Mouse (Mus musculus): ENCODE results near the gene Ttc7b. TPM values are rescaled to one million over a fixed set of nuclear protein-coding genes. Genes with fewer than 3 reads are reported as not detected.

Ttc7b gene
- polyA plus RNA-seq, 1 experiment: 26.1 TPM

GRCm38 (mm10) chr12:100343554-100343953 lies 177.1 kb downstream of the Ttc7b start:
- TF ChIP-seq CTCF (IDR thresholded peaks at IDR 0.05; ENCODE audit: borderline replicate concordance, insufficient read depth, low read length) (no peak), POLR2A (IDR thresholded peaks at IDR 0.05; ENCODE audit: low read depth, low read length) (no peak)
- Histone ChIP-seq H3K27ac (ENCODE audit: insufficient read depth, low read length) (no peak overlapping the region), H3K4me3 (ENCODE audit: insufficient read depth, low read length) (no peak overlapping the region), H3K4me1 (ENCODE audit: control insufficient read depth, insufficient read depth, low read length) (no peaks in the 10 kb centered on the region)

GRCm38 (mm10) chr12:100341614-100342013 lies 179.0 kb downstream of the Ttc7b start:
- Histone ChIP-seq H3K4me3 (ENCODE audit: insufficient read depth, low read length) (no peak overlapping the region), H3K4me1 (ENCODE audit: control insufficient read depth, insufficient read depth, low read length) (peaks cover 5% of the 10 kb centered on the region; the same call in 1 of the 2 replicates), H3K27ac (ENCODE audit: insufficient read depth, low read length) (no peak overlapping the region)
- TF ChIP-seq CTCF (IDR thresholded peaks at IDR 0.05; ENCODE audit: borderline replicate concordance, insufficient read depth, low read length) (no peak), POLR2A (IDR thresholded peaks at IDR 0.05; ENCODE audit: low read depth, low read length) (no peak)

GRCm38 (mm10) chr12:100340901-100341460 lies 179.6 kb downstream of the Ttc7b start:
- peaks cover 5% of the 10 kb centered on the region; the same call in 1 of the 2 replicates for H3K4me1 ChIP-seq (ENCODE audit: control insufficient read depth, insufficient read depth, low read length)
- H3K27ac ChIP-seq (ENCODE audit: insufficient read depth, low read length): no peak overlapping the region
- TF ChIP-seq POLR2A (IDR thresholded peaks at IDR 0.05; ENCODE audit: low read depth, low read length) (no peak), CTCF (IDR thresholded peaks at IDR 0.05; ENCODE audit: borderline replicate concordance, insufficient read depth, low read length) (no peak)
- no peak overlapping the region for H3K4me3 ChIP-seq (ENCODE audit: insufficient read depth, low read length)

- peaks cover 5% of the 10 kb centered on the region; the same call in 1 of the 2 replicates for H3K4me1 ChIP-seq (ENCODE audit: control insufficient read depth, insufficient read depth, low read length)
- TF ChIP-seq CTCF (IDR thresholded peaks at IDR 0.05; ENCODE audit: borderline replicate concordance, insufficient read depth, low read length): no peak
- no peak for TF ChIP-seq POLR2A (IDR thresholded peaks at IDR 0.05; ENCODE audit: low read depth, low read length)
- no peak overlapping the region for H3K27ac ChIP-seq (ENCODE audit: insufficient read depth, low read length)
- no peak overlapping the region for H3K4me3 ChIP-seq (ENCODE audit: insufficient read depth, low read length)
Measured at GRCm38 (mm10) chr12:100338055-100338454, 182.6 kb downstream of the Ttc7b start.

GRCm38 (mm10) chr12:100337351-100338018 lies 183.1 kb downstream of the Ttc7b start:
- no peak overlapping the region for H3K27ac ChIP-seq (ENCODE audit: insufficient read depth, low read length)
- no peak overlapping the region for H3K4me3 ChIP-seq (ENCODE audit: insufficient read depth, low read length)
- peaks cover 5% of the 10 kb centered on the region; the same call in 1 of the 2 replicates for H3K4me1 ChIP-seq (ENCODE audit: control insufficient read depth, insufficient read depth, low read length)
- TF ChIP-seq POLR2A (IDR thresholded peaks at IDR 0.05; ENCODE audit: low read depth, low read length) (no peak), CTCF (IDR thresholded peaks at IDR 0.05; ENCODE audit: borderline replicate concordance, insufficient read depth, low read length) (peak; percentile 44; the same call in 1 of the 2 replicates)

- peaks cover 5% of the 10 kb centered on the region; the same call in 1 of the 2 replicates for H3K4me1 ChIP-seq (ENCODE audit: control insufficient read depth, insufficient read depth, low read length)
- no peak overlapping the region for H3K4me3 ChIP-seq (ENCODE audit: insufficient read depth, low read length)
- TF ChIP-seq CTCF (IDR thresholded peaks at IDR 0.05; ENCODE audit: borderline replicate concordance, insufficient read depth, low read length) (no peak), POLR2A (IDR thresholded peaks at IDR 0.05; ENCODE audit: low read depth, low read length) (no peak)
- no peak overlapping the region for H3K27ac ChIP-seq (ENCODE audit: insufficient read depth, low read length)
Measured at GRCm38 (mm10) chr12:100336241-100336640, 184.4 kb downstream of the Ttc7b start.

- TF ChIP-seq POLR2A (IDR thresholded peaks at IDR 0.05; ENCODE audit: low read depth, low read length) (no peak), CTCF (IDR thresholded peaks at IDR 0.05; ENCODE audit: borderline replicate concordance, insufficient read depth, low read length) (no peak)
- peaks cover 4% of the 10 kb centered on the region; the same call in 1 of the 2 replicates for H3K4me1 ChIP-seq (ENCODE audit: control insufficient read depth, insufficient read depth, low read length)
- H3K4me3 ChIP-seq (ENCODE audit: insufficient read depth, low read length): no peak overlapping the region
- H3K27ac ChIP-seq (ENCODE audit: insufficient read depth, low read length): no peak overlapping the region
Measured at GRCm38 (mm10) chr12:100331806-100332205, 188.8 kb downstream of the Ttc7b start.

GRCm38 (mm10) chr12:100330234-100330633 lies 190.4 kb downstream of the Ttc7b start:
- no peak overlapping the region for H3K27ac ChIP-seq (ENCODE audit: insufficient read depth, low read length)
- H3K4me3 ChIP-seq (ENCODE audit: insufficient read depth, low read length): no peak overlapping the region
- TF ChIP-seq CTCF (IDR thresholded peaks at IDR 0.05; ENCODE audit: borderline replicate concordance, insufficient read depth, low read length): no peak
- TF ChIP-seq POLR2A (IDR thresholded peaks at IDR 0.05; ENCODE audit: low read depth, low read length): no peak
- H3K4me1 ChIP-seq (ENCODE audit: control insufficient read depth, insufficient read depth, low read length): peaks cover 10% of the 10 kb centered on the region

- TF ChIP-seq CTCF (IDR thresholded peaks at IDR 0.05; ENCODE audit: borderline replicate concordance, insufficient read depth, low read length): no peak
- no peak for TF ChIP-seq POLR2A (IDR thresholded peaks at IDR 0.05; ENCODE audit: low read depth, low read length)
- peaks cover 10% of the 10 kb centered on the region for H3K4me1 ChIP-seq (ENCODE audit: control insufficient read depth, insufficient read depth, low read length)
- H3K4me3 ChIP-seq (ENCODE audit: insufficient read depth, low read length): no peak overlapping the region
- H3K27ac ChIP-seq (ENCODE audit: insufficient read depth, low read length): no peak overlapping the region
Measured at GRCm38 (mm10) chr12:100328998-100329397, 191.6 kb downstream of the Ttc7b start.

GRCm38 (mm10) chr12:100328557-100328956 lies 192.1 kb downstream of the Ttc7b start:
- TF ChIP-seq CTCF (IDR thresholded peaks at IDR 0.05; ENCODE audit: borderline replicate concordance, insufficient read depth, low read length) (no peak), POLR2A (IDR thresholded peaks at IDR 0.05; ENCODE audit: low read depth, low read length) (no peak)
- Histone ChIP-seq H3K27ac (ENCODE audit: insufficient read depth, low read length) (no peak overlapping the region), H3K4me3 (ENCODE audit: insufficient read depth, low read length) (no peak overlapping the region), H3K4me1 (ENCODE audit: control insufficient read depth, insufficient read depth, low read length) (peaks cover 10% of the 10 kb centered on the region)

All from embryonic fibroblast, embryonic 13.5 days (primary cell).